9 mouse cellular contexts compared by ENCODE assay signal in genomic region chr13:113321972-113322371, GRCm38 (mm10). TPM values are rescaled to one million over a fixed set of nuclear protein-coding genes. Genes with fewer than 3 reads are reported as not detected.
A peak's percentile ranks its signal among the peaks of the same experiment; 100 is the strongest.
DNase-seq lines count a peak whose midpoint lies in the region; ATAC-seq and TF ChIP-seq lines count a peak whose summit lies in the region.
"Had no signal": no experiment of that assay in that cellular context is flagged by ENCODE, and none has a peak within 500 bp of the region (broad histone marks: within the 10 kb centered on the region; RNA-seq: fewer than 3 reads in every experiment).

No protein-coding gene starts in this region.

- no peaks in the 10 kb centered on the region for H3K27me3 ChIP-seq in kidney, adult 2 months (replicated peaks; ENCODE audit: control insufficient read depth, insufficient read depth, low read length)
- no peaks in the 10 kb centered on the region for H3K27me3 ChIP-seq in kidney, embryonic 16.5 days (ENCODE audit: insufficient read depth, low read length)
- no peaks in the 10 kb centered on the region for H3K27me3 ChIP-seq in hindbrain, embryonic 14.5 days (ENCODE audit: control insufficient read depth, insufficient read depth, low read length)
- no peaks in the 10 kb centered on the region for H3K27me3 ChIP-seq in neural tube, embryonic 14.5 days (ENCODE audit: control insufficient read depth, insufficient read depth, low read length)
- H3K27me3 ChIP-seq: liver, embryonic 13.5 days had no signal

- H3K27ac ChIP-seq in kidney, adult 2 months (ENCODE audit: insufficient read depth, low read depth, low read length): no peak overlapping the region
- no peak overlapping the region for H3K27ac ChIP-seq in kidney, embryonic 16.5 days (ENCODE audit: low read length)
- no peak overlapping the region for H3K27ac ChIP-seq in hindbrain, embryonic 14.5 days
- no peak overlapping the region for H3K27ac ChIP-seq in neural tube, embryonic 14.5 days (ENCODE audit: low read depth, low read length)
- H3K27ac ChIP-seq: liver, embryonic 13.5 days had no signal

- no peak overlapping the region for H3K4me2 ChIP-seq in kidney, embryonic 16.5 days (replicated peaks; ENCODE audit: low read depth, low read length)
- no peak overlapping the region for H3K4me2 ChIP-seq in hindbrain, embryonic 14.5 days (replicated peaks)
- no peak overlapping the region for H3K4me2 ChIP-seq in neural tube, embryonic 14.5 days (ENCODE audit: low read depth, low read length)
- H3K4me2 ChIP-seq: liver, embryonic 13.5 days had no signal

- no peaks in the 10 kb centered on the region for H3K36me3 ChIP-seq in kidney, adult 2 months (ENCODE audit: control insufficient read depth, insufficient read depth, low read length)
- H3K36me3 ChIP-seq in kidney, embryonic 16.5 days (ENCODE audit: insufficient read depth, low read length): peaks cover 14% of the 10 kb centered on the region
- H3K36me3 ChIP-seq in hindbrain, embryonic 14.5 days (replicated peaks; ENCODE audit: control insufficient read depth, insufficient read depth): no peaks in the 10 kb centered on the region
- no peaks in the 10 kb centered on the region for H3K36me3 ChIP-seq in neural tube, embryonic 14.5 days (ENCODE audit: control insufficient read depth, insufficient read depth, low read length)
- H3K36me3 ChIP-seq: liver, embryonic 13.5 days had no signal

- DNase-seq in kidney, adult 2 months: peak; percentile 51
- peak; percentile 79 for DNase-seq in NIH3T3 (ENCODE audit: low read depth)
- DNase-seq in embryo, embryonic 10 days (ENCODE audit: low spot score): peak; percentile 91
- DNase-seq in hindbrain, embryonic 14.5 days (ENCODE audit: low spot score): peak; percentile 72
- DNase-seq in layer of hippocampus, postnatal 36 days: peak; percentile 14 to 21
- no peak for DNase-seq in spleen, postnatal 4 days (ENCODE audit: low spot score in 2 of 2)
- DNase-seq: liver, embryonic 13.5 days had no signal

- no peak for TF ChIP-seq CTCF in kidney, adult 2 months (conservative IDR thresholded peaks at IDR 0.05; ENCODE audit: insufficient read depth, insufficient read length, low read depth, low read length)

- H3K9ac ChIP-seq in kidney, embryonic 16.5 days (replicated peaks; ENCODE audit: low read length): no peak overlapping the region
- no peak overlapping the region for H3K9ac ChIP-seq in hindbrain, embryonic 14.5 days
- H3K9ac ChIP-seq in neural tube, embryonic 14.5 days (replicated peaks; ENCODE audit: low read depth, low read length): no peak overlapping the region
- H3K9ac ChIP-seq: liver, embryonic 13.5 days had no signal

- H3K4me1 ChIP-seq in kidney, adult 2 months (ENCODE audit: control insufficient read depth, insufficient read depth, low read length): no peaks in the 10 kb centered on the region
- H3K4me1 ChIP-seq in kidney, embryonic 16.5 days (ENCODE audit: insufficient read depth, low read length): no peaks in the 10 kb centered on the region
- no peaks in the 10 kb centered on the region for H3K4me1 ChIP-seq in hindbrain, embryonic 14.5 days (replicated peaks; ENCODE audit: control insufficient read depth, insufficient read depth, low read length)
- no peaks in the 10 kb centered on the region for H3K4me1 ChIP-seq in neural tube, embryonic 14.5 days (ENCODE audit: control insufficient read depth, insufficient read depth, low read length)
- H3K4me1 ChIP-seq: liver, embryonic 13.5 days had no signal

- H3K9me3 ChIP-seq in kidney, embryonic 16.5 days (ENCODE audit: low read length): no peaks in the 10 kb centered on the region
- H3K9me3 ChIP-seq in hindbrain, embryonic 14.5 days (ENCODE audit: control insufficient read depth, low read length): no peaks in the 10 kb centered on the region
- H3K9me3 ChIP-seq in neural tube, embryonic 14.5 days (ENCODE audit: control insufficient read depth, low read length): no peaks in the 10 kb centered on the region
- H3K9me3 ChIP-seq: liver, embryonic 13.5 days had no signal

- ATAC-seq in kidney, embryonic 16.5 days (ENCODE audit: low FRiP score, low TSS enrichment): no peak
- ATAC-seq in hindbrain, embryonic 14.5 days (ENCODE audit: low FRiP score): 0 out of 2 replicates have a peak, but pooled peaks have one; percentile 31
- ATAC-seq in neural tube, embryonic 14.5 days (ENCODE audit: low read depth): peak; percentile 44; the same call in 1 of the 2 replicates

- no peak for TF ChIP-seq POLR2A in kidney, adult 2 months (IDR thresholded peaks at IDR 0.05; ENCODE audit: low read depth, low read length)

- WGBS in kidney, adult 2 months: 17% methylated on average over 6 of the region's 6 CpGs
- 17% methylated on average over 6 of the region's 6 CpGs for WGBS in kidney, embryonic 16.5 days
- WGBS in hindbrain, embryonic 14.5 days: 14% methylated on average over 6 of the region's 6 CpGs
- 13% methylated on average over 6 of the region's 6 CpGs for WGBS in neural tube, embryonic 14.5 days

- no peak overlapping the region for H3K4me3 ChIP-seq in kidney, adult 2 months (ENCODE audit: insufficient read depth, low read depth, low read length)
- no peak overlapping the region for H3K4me3 ChIP-seq in kidney, embryonic 16.5 days (ENCODE audit: low read length)
- H3K4me3 ChIP-seq in hindbrain, embryonic 14.5 days (replicated peaks; ENCODE audit: low read length): no peak overlapping the region
- H3K4me3 ChIP-seq in neural tube, embryonic 14.5 days (ENCODE audit: low read depth, low read length): no peak overlapping the region
- H3K4me3 ChIP-seq: liver, embryonic 13.5 days had no signal

RNA-seq across cellular contexts. Expression of gene BC067074, which starts 29.0 kb away (rescaled TPM):
- polyA plus RNA-seq in kidney, adult 2 months (2012; rRNA removed): 6.9 and 10.0 TPM in 2 replicates
- 6.1 and 6.3 TPM in 2 replicates for polyA plus RNA-seq in kidney, embryonic 16.5 days (2015; fragmentation: Nextera tagmentation; extraction: Ambion mirVana)
- 1.0 TPM in 2 replicates for polyA plus RNA-seq in hindbrain, embryonic 14.5 days (2014; fragmentation: Nextera tagmentation; extraction: Ambion mirVana)
- under 1 TPM; 0.87 to 0.88 TPM for total RNA-seq in layer of hippocampus, postnatal 36 days (2021)
- polyA plus RNA-seq in neural tube, embryonic 14.5 days (2014; fragmentation: Nextera tagmentation; extraction: Ambion mirVana): 0.51 and 0.84 TPM in 2 replicates

Comparison
In these comparisons a context has a peak if more than half of its experiments do, and no peak if none do; other contexts are left out.
1. DNase-seq: peak in kidney, adult 2 months (single experiment), NIH3T3 (single experiment), embryo, embryonic 10 days (single experiment), hindbrain, embryonic 14.5 days (single experiment) and layer of hippocampus, postnatal 36 days (2 of 2); none in spleen, postnatal 4 days (0 of 2).